Mouse (Mus musculus) MEL-GATA-1-ER (cell line): Measurements from ENCODE around the gene Naa30.
A peak's percentile ranks its signal among the peaks of the same experiment; 100 is the strongest.

Source experiments
- DNase-seq: peaks from one replicate; pipeline ENCODE4 v3.0.0-alpha.2; 2012; ENCODE audit warnings: low read depth; ENCODE audit errors: extremely low read depth

Naa30 gene

GRCm38 (mm10) chr14:49221771-49222170, 49.7 kb downstream of the Naa30 start:
- no peak for DNase-seq

GRCm38 (mm10) chr14:49226471-49226870, 54.4 kb downstream of the Naa30 start:
- DNase-seq = no peak

DNA sequence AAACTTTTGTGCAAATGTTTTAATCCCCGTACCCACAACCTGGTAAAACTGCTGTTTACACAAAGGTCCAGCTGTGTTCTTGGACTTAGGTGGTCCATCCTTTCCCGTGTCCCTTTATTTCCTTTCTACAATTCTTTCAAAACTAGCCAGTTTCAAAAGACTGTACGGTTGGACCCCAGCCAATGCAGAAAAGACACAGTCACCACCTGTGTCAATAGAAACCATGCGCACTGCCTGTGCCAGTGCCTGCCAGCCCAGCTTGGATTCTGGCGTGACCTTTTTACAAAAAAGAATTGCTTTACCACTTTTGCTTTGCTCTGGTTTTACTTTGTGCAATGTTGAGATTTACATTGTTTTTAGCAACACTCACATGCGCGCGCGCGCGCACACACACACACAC, 55.0 kb downstream of the Naa30 start:
- DNase-seq = no peak

DNA sequence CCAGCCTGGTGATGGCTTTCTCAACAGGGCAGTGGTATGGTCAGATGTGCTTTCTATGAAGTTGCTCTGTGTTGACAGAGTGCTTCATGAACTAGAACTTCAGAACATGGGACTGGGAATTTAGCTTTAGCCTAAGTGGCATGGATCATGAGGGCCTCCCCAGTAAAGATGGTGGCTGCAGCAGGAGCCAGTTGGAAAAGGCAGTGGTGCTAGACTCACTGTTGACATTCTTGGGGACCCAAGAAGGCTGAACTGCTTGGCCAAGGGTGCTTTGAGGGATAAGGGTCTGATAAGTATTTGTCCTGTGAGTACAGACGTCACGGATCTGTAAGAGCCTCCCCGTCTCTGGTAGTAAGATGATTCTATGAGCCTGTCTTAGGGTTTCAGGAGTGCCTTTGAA, 59.8 kb downstream of the Naa30 start:
- DNase-seq = no peak

- peak; percentile 60 for DNase-seq
Observed at GRCm38 (mm10) chr14:49234788-49235515, 62.9 kb downstream of the Naa30 start.

GRCm38 (mm10) chr14:49238206-49238605, 66.2 kb downstream of the Naa30 start:
- DNase-seq = peak; percentile 9
